Mouse (Mus musculus): ENCODE results near the gene Qrfpr.

Qrfpr gene

GRCm38 (mm10) chr3:36221743-36222682 lies at the start of gene Qrfpr:
Qrfpr (minus strand) TSS chr3:36222313.
- TF ChIP-seq GATA4 (IDR thresholded peaks at IDR 0.05; ENCODE audit: insufficient replicate concordance, low read length): no peak

GRCm38 (mm10) chr3:36263873-36264272 lies 41.8 kb upstream of the Qrfpr start:
- TF ChIP-seq GATA4 (IDR thresholded peaks at IDR 0.05; ENCODE audit: insufficient replicate concordance, low read length): no peak

GRCm38 (mm10) chr3:36263265-36263664 lies 41.2 kb upstream of the Qrfpr start:
- no peak for TF ChIP-seq GATA4 (IDR thresholded peaks at IDR 0.05; ENCODE audit: insufficient replicate concordance, low read length)

GRCm38 (mm10) chr3:36250585-36250984 lies 28.5 kb upstream of the Qrfpr start:
- TF ChIP-seq GATA4 (IDR thresholded peaks at IDR 0.05; ENCODE audit: insufficient replicate concordance, low read length): no peak

GRCm38 (mm10) chr3:36248446-36248845 lies 26.3 kb upstream of the Qrfpr start:
- no peak for TF ChIP-seq GATA4 (IDR thresholded peaks at IDR 0.05; ENCODE audit: insufficient replicate concordance, low read length)

- no peak for TF ChIP-seq GATA4 (IDR thresholded peaks at IDR 0.05; ENCODE audit: insufficient replicate concordance, low read length)
These were observed 7.8 kb upstream of the Qrfpr start for GRCm38 (mm10) chr3:36229941-36230340.

- TF ChIP-seq GATA4 (IDR thresholded peaks at IDR 0.05; ENCODE audit: insufficient replicate concordance, low read length): no peak
These were observed 5.1 kb upstream of the Qrfpr start for GRCm38 (mm10) chr3:36227246-36227645.

GRCm38 (mm10) chr3:36223361-36223760 lies 1.2 kb upstream of the Qrfpr start:
- TF ChIP-seq GATA4 (IDR thresholded peaks at IDR 0.05; ENCODE audit: insufficient replicate concordance, low read length): no peak

- no peak for TF ChIP-seq GATA4 (IDR thresholded peaks at IDR 0.05; ENCODE audit: insufficient replicate concordance, low read length)
These were observed 9.4 kb downstream of the Qrfpr start for GRCm38 (mm10) chr3:36212758-36213157.

GRCm38 (mm10) chr3:36210939-36211338 lies 11.2 kb downstream of the Qrfpr start:
- TF ChIP-seq GATA4 (IDR thresholded peaks at IDR 0.05; ENCODE audit: insufficient replicate concordance, low read length): no peak

- no peak for TF ChIP-seq GATA4 (IDR thresholded peaks at IDR 0.05; ENCODE audit: insufficient replicate concordance, low read length)
These were observed 12.1 kb downstream of the Qrfpr start for GRCm38 (mm10) chr3:36209776-36210555.

- TF ChIP-seq GATA4 (IDR thresholded peaks at IDR 0.05; ENCODE audit: insufficient replicate concordance, low read length): no peak
These were observed 14.4 kb downstream of the Qrfpr start for GRCm38 (mm10) chr3:36207520-36208264.

- TF ChIP-seq GATA4 (IDR thresholded peaks at IDR 0.05; ENCODE audit: insufficient replicate concordance, low read length): no peak
These were observed 19.2 kb downstream of the Qrfpr start for GRCm38 (mm10) chr3:36202932-36203331.

GRCm38 (mm10) chr3:36201098-36201497 lies 21.0 kb downstream of the Qrfpr start:
- TF ChIP-seq GATA4 (IDR thresholded peaks at IDR 0.05; ENCODE audit: insufficient replicate concordance, low read length): no peak

GRCm38 (mm10) chr3:36189243-36189642 lies 32.9 kb downstream of the Qrfpr start:
- TF ChIP-seq GATA4 (IDR thresholded peaks at IDR 0.05; ENCODE audit: insufficient replicate concordance, low read length): no peak
